Comparison of ENCODE assay signal across 17 mouse cellular contexts in genomic region chr3:105974174-105974573, GRCm38 (mm10). TPM values are rescaled to one million over a fixed set of nuclear protein-coding genes. Genes with fewer than 3 reads are reported as not detected.
"Had no signal": no experiment of that assay in that cellular context is flagged by ENCODE, and none has a peak within 500 bp of the region (broad histone marks: within the 10 kb centered on the region; RNA-seq: fewer than 3 reads in every experiment).

No protein-coding gene starts in this region.

- H3K9ac ChIP-seq: liver, embryonic 14.5 days; midbrain, embryonic 12.5 days; neural tube, embryonic 15.5 days; stomach, embryonic 15.5 days had no signal

- H3K4me3 ChIP-seq: left cerebral cortex, adult 2 months; limb, embryonic 10.5 days; midbrain, embryonic 12.5 days; myocyte; neural tube, embryonic 15.5 days; stomach, embryonic 15.5 days had no signal

- H3K27ac ChIP-seq: left cerebral cortex, adult 2 months; limb, embryonic 10.5 days; liver, embryonic 14.5 days; midbrain, embryonic 12.5 days; neural tube, embryonic 15.5 days; stomach, embryonic 15.5 days had no signal

- H3K4me2 ChIP-seq: midbrain, embryonic 12.5 days; neural tube, embryonic 15.5 days; stomach, embryonic 15.5 days had no signal

- H3K27me3 ChIP-seq: midbrain, embryonic 12.5 days; neural tube, embryonic 15.5 days; stomach, embryonic 15.5 days had no signal

- DNase-seq: kidney, adult 2 months; kidney, postnatal 25 days; right cerebral cortex, postnatal 14 days; thymus, adult 2 months; thymus, postnatal 25 days had no signal

- H3K9me3 ChIP-seq: limb, embryonic 10.5 days; midbrain, embryonic 12.5 days; neural tube, embryonic 15.5 days; stomach, embryonic 15.5 days had no signal

- H3K4me1 ChIP-seq: limb, embryonic 10.5 days; midbrain, embryonic 12.5 days; neural tube, embryonic 15.5 days; stomach, embryonic 15.5 days had no signal

- ATAC-seq: intestine, embryonic 16.5 days had no signal

RNA-seq across cellular contexts. Expression of gene Pifo, which starts 40.3 kb away (rescaled TPM):
- total RNA-seq: megakaryocyte-erythroid progenitor cell, adult 5-6 weeks had no signal
- polyA plus RNA-seq: intestine, embryonic 16.5 days; kidney, adult 2 months; limb, embryonic 10.5 days; liver, embryonic 14.5 days; myocyte; neural tube, embryonic 11.5 days; urinary bladder, adult 2 months had no signal

RNA-seq across cellular contexts. Expression of gene I830077J02Rik, which starts 41.7 kb away (rescaled TPM):
- polyA plus RNA-seq: testis, adult 2 months had no signal
